Mouse (Mus musculus) intestine, embryonic 14.5 days (tissue): Measurements from ENCODE around the gene Zfp867. TPM values are rescaled to one million over a fixed set of nuclear protein-coding genes. Genes with fewer than 3 reads are reported as not detected.

ENCODE experiments used
- ATAC-seq: fragments of 200-750 bp; cut with Nextera tagmentation; replicated peaks from 2 replicates; pipeline ENCODE4 v1.8.0; 2017; ENCODE audit warnings: low read depth, moderate number of reproducible peaks, moderate TSS enrichment, moderate library complexity; ENCODE audit not compliant: low FRiP score, low TSS enrichment
- DNase-seq: peaks from one replicate; pipeline ENCODE4 v3.0.0-alpha.2; 2018; ENCODE audit warnings: low spot score
- H3K27ac ChIP-seq: fragments of 300-500 bp; sonication (generic); 2 replicates; pipeline ENCODE4 v1.5.1; 2014; ENCODE audit warnings: low read depth, mild to moderate bottlenecking, control low read depth
- H3K27me3 ChIP-seq: fragments of 300-500 bp; sonication (generic); replicated peaks from 2 replicates; pipeline ENCODE4 v1.6.1; 2014; ENCODE audit warnings: low read length, control low read depth; ENCODE audit not compliant: control insufficient read depth, insufficient read depth
- H3K36me3 ChIP-seq: fragments of 300-500 bp; sonication (generic); 2 replicates; pipeline ENCODE4 v1.6.1; 2014; ENCODE audit warnings: low read length, control low read depth; ENCODE audit not compliant: control insufficient read depth, insufficient read depth
- H3K4me1 ChIP-seq: fragments of 300-500 bp; sonication (generic); replicated peaks from 2 replicates; pipeline ENCODE4 v1.6.1; 2014; ENCODE audit warnings: low read length, control low read depth, mixed read lengths; ENCODE audit not compliant: control insufficient read depth, insufficient read depth
- H3K4me2 ChIP-seq: fragments of 300-500 bp; sonication (generic); 2 replicates; pipeline ENCODE4 v1.6.1; 2014; ENCODE audit warnings: low read length
- H3K4me3 ChIP-seq: fragments of 300-500 bp; sonication (generic); 2 replicates; pipeline ENCODE4 v1.5.1; 2014; ENCODE audit warnings: low read depth, low read length, control low read depth, mixed read lengths
- H3K9ac ChIP-seq: fragments of 300-500 bp; sonication (generic); 2 replicates; pipeline ENCODE4 v1.6.1; 2014; ENCODE audit warnings: mild to moderate bottlenecking, low read length
- H3K9me3 ChIP-seq: fragments of 300-500 bp; sonication (generic); 2 replicates; pipeline ENCODE4 v1.6.1; 2016; ENCODE audit warnings: low read length, control low read depth; ENCODE audit not compliant: control insufficient read depth
- WGBS: fragments of 180-500 bp; shearing (Covaris S2); extraction: QIAGEN DNeasy Blood & Tissue Kit; methylation state at CpG from one replicate; pipeline ENCODE4 v1.1.7; 2014; 5-methylcytosine and 5-hydroxymethylcytosine counted together
- polyA plus RNA-seq: library from polyadenylated mRNA; unstranded; fragments of >200 nt; fragmentation: Nextera tagmentation; extraction: Ambion mirVana; gene quantifications from 2 replicates; pipeline ENCODE4 v1.2.1, GENCODE M21; 2014

The Zfp867 gene
- polyA plus RNA-seq, 1 experiment from 2014 or later, result 7.4 TPM

- WGBS, result 66% methylated on average over 5 of the region's 5 CpGs
- no peak overlapping the region for H3K4me2 ChIP-seq
- H3K27me3 ChIP-seq, result no peaks in the 10 kb centered on the region
- no peak overlapping the region for H3K27ac ChIP-seq
- H3K4me3 ChIP-seq, result no peak overlapping the region
- H3K9me3 ChIP-seq, result no peaks in the 10 kb centered on the region
- H3K9ac ChIP-seq, result no peak overlapping the region
- ATAC-seq (no peak), DNase-seq (no peak)
- H3K36me3 ChIP-seq, result peaks cover 62% of the 10 kb centered on the region
- no peaks in the 10 kb centered on the region for H3K4me1 ChIP-seq
Measured at GRCm38 (mm10) chr11:59423010-59423588, 49.2 kb downstream of the Zfp867 start.

GRCm38 (mm10) chr11:59421967-59422366 lies 50.3 kb downstream of the Zfp867 start:
- Histone ChIP-seq H3K27me3 (no peaks in the 10 kb centered on the region), H3K4me2 (no peak overlapping the region), H3K4me3 (no peak overlapping the region), H3K4me1 (no peaks in the 10 kb centered on the region), H3K27ac (no peak overlapping the region), H3K36me3 (peaks cover 58% of the 10 kb centered on the region), H3K9me3 (no peaks in the 10 kb centered on the region), H3K9ac (no peak overlapping the region)
- ATAC-seq (no peak), DNase-seq (no peak)
- 95% methylated on average over 2 of the region's 2 CpGs for WGBS

- no peak overlapping the region for H3K9ac ChIP-seq
- no peak for DNase-seq
- no peaks in the 10 kb centered on the region for H3K9me3 ChIP-seq
- WGBS, result 83% methylated on average over 8 of the region's 8 CpGs
- no peak overlapping the region for H3K27ac ChIP-seq
- H3K36me3 ChIP-seq, result peaks cover 57% of the 10 kb centered on the region
- no peak overlapping the region for H3K4me3 ChIP-seq
- ATAC-seq, result no peak
- H3K27me3 ChIP-seq, result no peaks in the 10 kb centered on the region
- no peak overlapping the region for H3K4me2 ChIP-seq
- H3K4me1 ChIP-seq, result no peaks in the 10 kb centered on the region
Measured at GRCm38 (mm10) chr11:59421436-59421835, 50.8 kb downstream of the Zfp867 start.

- DNase-seq, result no peak
- no peak overlapping the region for H3K9ac ChIP-seq
- no peak for ATAC-seq
- H3K4me2 ChIP-seq, result no peak overlapping the region
- H3K36me3 ChIP-seq, result peaks cover 52% of the 10 kb centered on the region
- no peak overlapping the region for H3K27ac ChIP-seq
- H3K4me3 ChIP-seq, result no peak overlapping the region
- H3K9me3 ChIP-seq, result no peaks in the 10 kb centered on the region
- 72% methylated on average over 5 of the region's 5 CpGs for WGBS
- no peaks in the 10 kb centered on the region for H3K4me1 ChIP-seq
- no peaks in the 10 kb centered on the region for H3K27me3 ChIP-seq
Measured at GRCm38 (mm10) chr11:59418708-59419107, 53.6 kb downstream of the Zfp867 start.

GRCm38 (mm10) chr11:59412999-59413863 lies 59.0 kb downstream of the Zfp867 start:
- Histone ChIP-seq H3K9ac (no peak overlapping the region), H3K27ac (no peak overlapping the region), H3K27me3 (no peaks in the 10 kb centered on the region), H3K4me1 (no peaks in the 10 kb centered on the region), H3K4me2 (no peak overlapping the region), H3K4me3 (no peak overlapping the region), H3K9me3 (no peaks in the 10 kb centered on the region), H3K36me3 (peaks cover 29% of the 10 kb centered on the region)
- DNase-seq (no peak), ATAC-seq (no peak)
- WGBS, result 66% methylated on average over 13 of the region's 13 CpGs

- Histone ChIP-seq H3K9me3 (no peaks in the 10 kb centered on the region), H3K4me3 (no peak overlapping the region), H3K27ac (no peak overlapping the region), H3K9ac (no peak overlapping the region), H3K4me2 (no peak overlapping the region), H3K4me1 (no peaks in the 10 kb centered on the region), H3K27me3 (no peaks in the 10 kb centered on the region), H3K36me3 (peaks cover 33% of the 10 kb centered on the region; the same call in 1 of the 2 replicates)
- WGBS, result 87% methylated on average over 6 of the region's 6 CpGs
- ATAC-seq, result no peak
- DNase-seq, result no peak
Measured at GRCm38 (mm10) chr11:59412058-59412457, 60.2 kb downstream of the Zfp867 start.

Other genes starting within 250 kb of the Zfp867 start
- gene Arf1, start 244.2 kb downstream of the Zfp867 start, polyA plus RNA-seq, result 618 and 641 TPM in 2 replicates
- gene Wnt3a, start 181.7 kb downstream of the Zfp867 start, polyA plus RNA-seq, result not detected in 2 replicates
- gene Wnt9a, start 165.5 kb downstream of the Zfp867 start, polyA plus RNA-seq, result 2.5 TPM in 2 replicates
- gene Prss38, start 96.8 kb downstream of the Zfp867 start, polyA plus RNA-seq, result not detected in 2 replicates
- 11.1 and 12.4 TPM in 2 replicates for gene Jmjd4, start 22.4 kb downstream of the Zfp867 start, polyA plus RNA-seq
- 96.7 and 100 TPM in 2 replicates for gene Snap47, start 21.3 kb downstream of the Zfp867 start, polyA plus RNA-seq
- 21.0 and 21.9 TPM in 2 replicates for gene Zkscan17, start 54.3 kb upstream of the Zfp867 start, polyA plus RNA-seq
- gene Nlrp3, start 69.1 kb upstream of the Zfp867 start, polyA plus RNA-seq, result 0.12 and 0.32 TPM in 2 replicates
- not detected in 2 replicates for gene Olfr222, start 103.8 kb upstream of the Zfp867 start, polyA plus RNA-seq
- gene Olfr223, start 120.8 kb upstream of the Zfp867 start, polyA plus RNA-seq, result not detected in 2 replicates
- 56.2 and 57.2 TPM in 2 replicates for gene Mprip, start 188.8 kb upstream of the Zfp867 start, polyA plus RNA-seq